Mouse (Mus musculus) retina, adult 2 months (tissue): ENCODE measurements around the gene Fbxl18.

Source experiments
- DNase-seq: peaks from one replicate; pipeline ENCODE4 v3.0.0-alpha.2; 2012; ENCODE audit warnings: low read depth, low spot score

Gene Fbxl18

GRCm38 (mm10) chr5:142916593-142916992 lies 21.4 kb upstream of the Fbxl18 start:
- no peak for DNase-seq

DNA sequence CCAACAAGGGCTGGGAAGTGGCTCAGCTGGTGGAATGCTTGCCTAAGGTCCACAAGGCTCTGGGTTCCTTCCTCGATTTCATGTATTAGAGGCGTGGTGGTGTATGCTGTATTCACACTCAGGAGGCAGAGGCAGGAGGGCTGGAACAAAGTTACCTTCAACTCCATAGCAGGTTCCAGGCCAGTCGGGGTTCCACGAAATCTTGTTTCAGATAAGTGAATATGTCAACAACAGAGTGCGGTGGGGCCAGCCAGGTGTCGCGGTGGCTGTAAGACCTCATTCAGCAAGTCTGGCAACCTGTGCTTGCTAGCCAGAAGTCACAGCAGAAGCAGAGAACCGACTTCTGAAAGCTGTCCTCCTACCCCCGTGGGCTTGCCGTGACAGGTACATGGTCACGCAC lies 20.0 kb upstream of the Fbxl18 start:
- DNase-seq: no peak

- no peak for DNase-seq
These were observed 17.5 kb upstream of the Fbxl18 start for GRCm38 (mm10) chr5:142912739-142913138.

DNA sequence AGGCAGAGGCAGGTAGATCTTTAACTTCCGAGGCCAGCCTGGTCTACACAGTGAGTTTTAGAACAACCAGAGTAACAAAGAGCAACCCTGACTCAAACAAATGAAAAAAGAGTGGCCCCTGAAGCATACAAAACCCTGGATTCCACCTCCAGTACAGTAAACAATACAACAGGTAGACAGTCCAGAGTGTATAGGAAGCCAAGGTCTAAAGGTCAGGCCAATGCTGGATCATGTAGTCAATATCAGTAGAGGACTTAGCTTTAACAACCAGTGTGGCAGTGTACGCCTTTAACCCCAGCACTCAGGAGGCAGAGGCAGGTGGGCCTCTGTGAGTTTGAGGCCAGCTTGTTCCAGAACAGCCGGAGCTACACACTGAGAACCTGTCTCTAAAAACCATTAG lies 17.1 kb upstream of the Fbxl18 start:
- DNase-seq: no peak

- no peak for DNase-seq
These were observed 16.4 kb upstream of the Fbxl18 start for GRCm38 (mm10) chr5:142911629-142912028.

DNA sequence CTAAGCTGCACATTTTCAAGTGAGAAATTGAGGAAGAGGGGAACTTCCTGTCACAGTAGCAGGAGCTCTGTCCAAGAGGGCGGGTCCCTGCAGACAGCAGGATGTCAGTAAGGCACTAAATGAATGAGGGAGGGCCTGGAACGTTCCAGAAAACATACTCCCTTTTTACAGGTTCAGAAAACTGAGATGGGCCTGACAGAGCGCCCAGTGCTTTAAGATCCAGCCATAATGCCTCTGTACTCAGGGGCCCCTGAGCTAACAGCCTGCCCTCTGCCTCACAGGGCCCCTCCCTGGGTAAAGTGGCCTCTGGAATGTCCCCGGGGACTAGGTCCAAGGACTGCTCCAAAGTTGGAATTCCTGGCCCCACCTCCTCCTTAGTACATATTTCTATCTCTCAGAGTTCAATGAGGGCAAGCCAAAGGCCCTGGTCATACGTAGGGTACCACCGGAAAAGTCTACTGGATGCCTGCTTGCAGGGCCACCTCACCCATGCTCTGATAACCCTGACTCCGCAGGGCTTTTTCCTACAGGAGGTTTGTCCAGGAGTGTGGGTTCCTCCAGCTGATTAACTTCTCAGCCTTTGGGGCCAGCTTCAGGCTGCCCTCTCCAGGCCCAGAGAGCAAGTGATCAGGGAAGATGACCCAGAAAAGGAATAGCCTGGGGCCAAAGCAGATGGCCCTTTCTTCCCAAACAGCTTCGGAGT lies 14.5 kb upstream of the Fbxl18 start:
- DNase-seq: no peak

DNA sequence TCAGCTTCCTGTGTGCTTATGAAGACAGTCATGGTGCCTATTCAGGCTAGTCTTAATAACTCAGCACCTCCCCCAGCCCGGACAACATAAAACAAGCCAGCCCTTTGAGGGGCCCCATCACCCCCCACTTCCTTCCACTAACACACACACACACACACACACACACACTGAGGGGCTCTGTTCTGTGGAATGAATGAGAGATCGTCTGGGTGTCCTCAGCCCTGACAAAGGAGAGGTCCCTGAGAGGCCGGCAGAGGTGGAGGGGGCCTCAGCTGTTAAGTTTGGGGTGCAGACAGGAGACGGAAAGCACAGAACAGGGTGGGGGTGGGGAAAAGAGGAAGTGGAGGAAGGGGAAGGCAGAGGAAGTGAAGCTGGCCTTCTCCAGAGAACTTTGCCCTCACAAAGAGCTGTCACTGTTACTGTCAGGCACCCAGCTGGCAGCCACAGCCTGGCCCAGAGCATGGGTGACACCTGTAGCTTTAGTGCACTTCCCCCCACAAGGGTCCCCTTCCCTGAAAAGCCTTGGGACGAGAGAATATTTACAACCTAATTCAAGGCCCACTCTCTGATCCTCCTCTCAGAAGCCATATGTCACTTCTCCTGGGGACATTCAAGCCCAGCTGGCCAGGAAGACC lies 13.8 kb upstream of the Fbxl18 start:
- DNase-seq: no peak

GRCm38 (mm10) chr5:142907803-142908559 lies 12.8 kb upstream of the Fbxl18 start:
- no peak for DNase-seq

DNA sequence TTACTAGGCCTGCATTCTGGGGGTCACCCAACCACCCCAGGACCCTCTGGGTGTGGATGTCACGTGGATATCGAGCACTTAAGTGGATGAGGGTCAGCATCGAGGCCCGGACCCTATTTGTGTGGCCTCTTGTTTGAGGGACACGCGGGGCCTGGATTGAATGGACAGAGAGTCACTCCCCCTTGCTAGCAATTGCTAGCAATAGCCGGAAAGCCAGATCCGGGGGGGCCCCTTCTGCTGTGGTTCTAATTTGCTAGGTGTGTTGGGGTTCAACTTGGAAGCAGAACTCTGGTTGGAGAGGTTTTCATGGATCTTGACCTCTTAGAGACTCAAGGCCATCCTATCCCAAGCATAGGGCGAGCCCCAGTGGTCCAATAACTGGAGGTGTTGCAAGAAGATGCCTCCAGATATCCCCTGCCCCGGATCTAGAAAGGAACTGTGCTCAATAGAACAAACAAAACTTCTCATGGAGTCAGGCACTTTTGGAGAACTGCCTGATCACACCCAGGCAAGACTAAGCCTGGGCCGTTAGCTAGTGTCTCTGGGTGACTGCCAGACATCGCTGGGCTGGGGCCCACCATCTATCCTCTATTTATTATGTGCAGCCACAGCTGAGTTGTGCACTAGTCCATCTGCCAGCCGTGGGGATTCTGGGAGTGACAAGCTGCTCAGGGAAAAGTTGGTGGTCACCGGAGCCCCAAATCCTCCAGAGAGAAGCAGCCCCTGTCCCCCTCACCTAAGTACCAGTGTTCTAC lies 12.0 kb upstream of the Fbxl18 start:
- DNase-seq: no peak

- peak; percentile 78 for DNase-seq
These were observed 11.4 kb upstream of the Fbxl18 start, which contains the start of gene Actb for GRCm38 (mm10) chr5:142906532-142907047. Gene Actb (minus strand): TSS chr5:142906754.

DNA sequence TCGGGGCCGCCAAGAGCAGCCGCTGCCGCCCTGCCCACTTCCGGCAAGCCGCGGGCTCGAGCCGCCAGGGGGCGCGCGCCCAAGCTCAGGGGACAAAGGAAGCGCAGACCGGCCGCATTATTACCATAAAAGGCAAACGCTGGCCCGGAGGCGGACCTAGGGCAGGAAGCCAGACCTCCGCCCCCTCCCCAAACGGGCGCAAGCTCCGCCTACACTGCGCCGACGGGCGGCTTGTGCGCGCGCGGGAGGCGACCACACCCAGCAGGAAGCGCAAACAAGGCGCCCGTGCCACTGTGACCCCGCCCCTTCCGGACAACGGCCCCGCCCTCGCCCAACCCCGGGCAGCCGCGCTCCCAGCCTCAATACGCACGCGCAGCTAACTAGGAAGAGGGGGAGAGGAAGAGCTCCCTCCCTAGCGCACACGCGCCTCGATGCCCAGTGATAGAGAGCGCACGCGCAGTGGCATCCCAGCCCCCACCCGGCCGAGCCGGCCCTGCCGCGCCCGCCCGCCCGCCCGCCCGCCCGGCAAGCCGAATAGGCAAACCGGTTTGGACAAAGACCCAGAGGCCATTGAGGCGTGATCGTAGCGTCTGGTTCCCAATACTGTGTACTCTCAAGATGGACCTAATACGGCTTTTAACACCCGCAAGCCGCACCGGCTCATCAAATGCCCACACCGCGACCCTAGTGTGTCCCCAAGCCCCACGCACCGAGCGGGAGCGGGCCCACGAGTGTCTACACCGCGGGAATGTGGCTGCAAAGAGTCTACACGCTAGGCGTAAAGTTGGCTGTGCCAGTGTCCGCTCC lies 10.7 kb upstream of the Fbxl18 start:
- peak; percentile 97 for DNase-seq

- DNase-seq: no peak
These were observed 9.9 kb upstream of the Fbxl18 start for GRCm38 (mm10) chr5:142905038-142905695.

DNA sequence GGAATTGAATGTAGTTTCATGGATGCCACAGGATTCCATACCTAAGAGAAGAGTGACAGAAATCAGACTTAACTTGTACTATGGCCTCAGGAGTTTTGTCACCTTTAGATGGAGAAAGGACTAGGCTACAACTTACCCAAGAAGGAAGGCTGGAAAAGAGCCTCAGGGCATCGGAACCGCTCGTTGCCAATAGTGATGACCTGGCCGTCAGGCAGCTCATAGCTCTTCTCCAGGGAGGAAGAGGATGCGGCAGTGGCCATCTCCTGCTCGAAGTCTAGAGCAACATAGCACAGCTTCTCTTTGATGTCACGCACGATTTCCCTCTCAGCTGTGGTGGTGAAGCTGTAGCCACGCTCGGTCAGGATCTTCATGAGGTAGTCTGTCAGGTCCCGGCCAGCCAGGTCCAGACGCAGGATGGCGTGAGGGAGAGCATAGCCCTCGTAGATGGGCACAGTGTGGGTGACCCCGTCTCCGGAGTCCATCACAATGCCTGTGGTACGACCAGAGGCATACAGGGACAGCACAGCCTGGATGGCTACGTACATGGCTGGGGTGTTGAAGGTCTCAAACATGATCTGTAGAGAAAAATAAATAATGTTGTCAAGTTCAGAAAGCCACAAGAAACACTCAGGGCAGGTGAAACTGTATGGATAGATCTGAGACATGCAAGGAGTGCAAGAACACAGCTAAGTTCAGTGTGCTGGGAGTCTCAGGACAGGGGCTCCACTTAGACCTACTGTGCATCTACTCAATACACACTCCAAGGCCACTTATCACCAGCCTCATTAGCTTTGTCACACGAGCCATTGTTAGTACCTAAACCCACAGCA lies 9.2 kb upstream of the Fbxl18 start:
- DNase-seq: no peak

- DNase-seq: no peak
These were observed 8.4 kb upstream of the Fbxl18 start for GRCm38 (mm10) chr5:142903470-142904207.

GRCm38 (mm10) chr5:142902506-142903314 lies 7.5 kb upstream of the Fbxl18 start:
- no peak for DNase-seq

GRCm38 (mm10) chr5:142901846-142902505 lies 6.8 kb upstream of the Fbxl18 start:
- no peak for DNase-seq

DNA sequence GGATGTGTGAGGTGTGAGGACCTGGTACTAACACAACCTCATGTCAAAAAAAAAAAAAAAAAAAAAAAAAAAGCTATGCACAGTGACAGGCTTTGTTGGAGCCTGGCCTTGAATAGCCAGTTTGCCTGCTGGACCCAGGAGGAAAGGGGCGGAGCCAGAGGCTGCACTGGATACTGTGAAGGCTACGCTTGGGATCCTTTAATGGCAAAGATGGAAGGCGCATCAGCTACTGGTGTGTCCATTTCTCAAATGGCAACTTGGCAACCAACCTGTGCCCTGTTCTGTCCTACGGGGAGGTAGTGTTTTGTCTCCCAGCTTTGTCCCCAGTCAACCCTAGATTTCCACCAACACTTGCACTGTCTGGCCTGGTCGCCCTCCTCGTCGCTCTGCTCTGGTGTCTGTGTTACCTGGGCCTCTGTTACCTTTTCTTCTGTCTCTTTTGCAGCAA lies 6.2 kb upstream of the Fbxl18 start:
- no peak for DNase-seq
